Mouse (Mus musculus) erythroblast, embryonic 14.5 days (primary cell): ENCODE data around the gene Fto.

Experiments used
- GATA1 ChIP-seq: IDR thresholded peaks from 2 replicates; pipeline ENCODE4 v1.6.1; 2012; ENCODE audit warnings: low read length, inconsistent platforms, mixed read lengths
- TAL1 ChIP-seq: IDR thresholded peaks from 3 replicates; pipeline ENCODE4 v1.6.1; 2012; ENCODE audit warnings: low read length, inconsistent platforms, mixed read lengths

- TF ChIP-seq GATA1 (no peak), TAL1 (no peak)
These were observed 324.4 kb downstream of the Fto start for GRCm38 (mm10) chr8:91637684-91638083.
